Mouse (Mus musculus) heart, embryonic 11.5 days (tissue): Measurements from ENCODE around the gene Hrnr. TPM values are rescaled to one million over a fixed set of nuclear protein-coding genes. Genes with fewer than 3 reads are reported as not detected.

Experiments used
- ATAC-seq: fragments of 200-750 bp; cut with Nextera tagmentation; replicated peaks from 2 replicates; pipeline ENCODE4 v1.8.0; 2017; ENCODE audit warnings: moderate library complexity; ENCODE audit not compliant: insufficient number of reproducible peaks, low FRiP score, low TSS enrichment
- H3K27ac ChIP-seq: fragments of 300-500 bp; sonication (generic); 2 replicates; pipeline ENCODE4 v1.5.1; 2014; ENCODE audit warnings: mild to moderate bottlenecking, low read depth, low read length
- H3K27me3 ChIP-seq: fragments of 300-500 bp; sonication (generic); 2 replicates; pipeline ENCODE4 v1.6.1; 2014; ENCODE audit warnings: mild to moderate bottlenecking, low read length, mixed read lengths; ENCODE audit not compliant: control insufficient read depth, insufficient read depth
- H3K36me3 ChIP-seq: fragments of 300-500 bp; sonication (generic); 2 replicates; pipeline ENCODE4 v1.6.1; 2014; ENCODE audit warnings: mild to moderate bottlenecking, low read length, moderate library complexity, mixed read lengths; ENCODE audit not compliant: control insufficient read depth, insufficient read depth
- H3K4me1 ChIP-seq: fragments of 300-500 bp; sonication (generic); 2 replicates; pipeline ENCODE4 v1.6.1; 2014; ENCODE audit warnings: low read length; ENCODE audit not compliant: control insufficient read depth, insufficient read depth
- H3K4me2 ChIP-seq: fragments of 300-500 bp; sonication (generic); 2 replicates; pipeline ENCODE4 v1.6.1; 2014; ENCODE audit warnings: mild to moderate bottlenecking, moderate library complexity
- H3K4me3 ChIP-seq: fragments of 300-500 bp; sonication (generic); 2 replicates; pipeline ENCODE4 v1.5.1; 2014; ENCODE audit warnings: low read depth, low read length
- H3K9ac ChIP-seq: fragments of 300-500 bp; sonication (generic); 2 replicates; pipeline ENCODE4 v1.6.1; 2014; ENCODE audit warnings: mild to moderate bottlenecking, low read depth, low read length, moderate library complexity
- H3K9me3 ChIP-seq: fragments of 300-500 bp; sonication (generic); replicated peaks from 2 replicates; pipeline ENCODE4 v1.6.1; 2016; ENCODE audit warnings: low read length; ENCODE audit not compliant: control insufficient read depth
- WGBS: fragments of 180-500 bp; shearing (Covaris S2); extraction: QIAGEN DNeasy Blood & Tissue Kit; methylation state at CpG from one replicate; pipeline ENCODE4 v1.1.7; 2014; ENCODE audit not compliant: insufficient replicate concordance; 5-methylcytosine and 5-hydroxymethylcytosine counted together
- polyA plus RNA-seq: library from polyadenylated mRNA; unstranded; fragments of >200 nt; fragmentation: Nextera tagmentation; extraction: Ambion mirVana; gene quantifications from 2 replicates; pipeline ENCODE4 v1.2.1, GENCODE M21; 2014

The Hrnr gene
- polyA plus RNA-seq, 1 experiment from 2014 or later: not detected

DNA sequence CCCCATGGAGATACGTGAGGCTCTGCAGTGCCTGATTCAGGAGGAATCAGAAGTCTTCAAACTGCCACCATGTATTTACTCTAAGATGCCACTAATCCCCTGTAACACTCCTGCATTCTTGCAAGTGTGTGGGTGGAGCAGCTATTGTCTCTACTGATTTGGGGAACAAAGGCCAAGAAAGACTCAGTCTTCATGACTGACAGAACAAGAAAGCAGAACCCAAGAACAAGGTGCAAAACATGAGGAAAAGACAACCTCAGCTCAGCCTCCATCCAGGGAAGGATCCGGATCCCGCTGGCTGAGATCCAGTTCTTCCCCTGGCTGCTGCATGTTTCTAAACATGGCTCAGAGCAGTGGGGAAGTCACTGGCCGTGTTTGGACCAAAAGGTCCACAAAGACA, 58.6 kb downstream of the Hrnr start:
- Histone ChIP-seq H3K27ac (no peak overlapping the region), H3K4me2 (no peak overlapping the region), H3K27me3 (no peaks in the 10 kb centered on the region), H3K9me3 (no peaks in the 10 kb centered on the region), H3K4me1 (no peaks in the 10 kb centered on the region), H3K4me3 (no peak overlapping the region), H3K9ac (no peak overlapping the region), H3K36me3 (no peaks in the 10 kb centered on the region)
- 69% methylated on average over 4 of the region's 4 CpGs for WGBS
- ATAC-seq: no peak

Other genes starting within 250 kb of the Hrnr start
- not detected in 2 replicates for gene Crnn, start 175.0 kb upstream of the Hrnr start, polyA plus RNA-seq
- gene Flg2, start 122.5 kb upstream of the Hrnr start, polyA plus RNA-seq: not detected in 2 replicates
- not detected in 2 replicates for gene Flg, start 46.2 kb upstream of the Hrnr start, polyA plus RNA-seq
- not detected in 2 replicates for gene Rptn, start 74.0 kb downstream of the Hrnr start, polyA plus RNA-seq
- 0.54 and 0.76 TPM in 2 replicates for gene Tchh, start 122.6 kb downstream of the Hrnr start, polyA plus RNA-seq
- not detected in 2 replicates for gene Tchhl1, start 149.0 kb downstream of the Hrnr start, polyA plus RNA-seq
- gene S100a11, start 200.7 kb downstream of the Hrnr start, polyA plus RNA-seq: 733 and 790 TPM in 2 replicates
- gene S100a10, start 235.3 kb downstream of the Hrnr start, polyA plus RNA-seq: 216 and 222 TPM in 2 replicates